Mouse (Mus musculus) limb, embryonic 10.5 days (tissue): ENCODE data around the gene Ogfod1. TPM values are rescaled to one million over a fixed set of nuclear protein-coding genes. Genes with fewer than 3 reads are reported as not detected.
A peak's percentile ranks its signal among the peaks of the same experiment; 100 is the strongest.

Experiments used
- DNase-seq: peaks from one replicate; pipeline ENCODE4 v3.0.0-alpha.2; 2017; ENCODE audit warnings: low spot score
- H3K27ac ChIP-seq: fragments of 300-500 bp; sonication (generic); 2 replicates; pipeline ENCODE4 v1.5.1; 2016; ENCODE audit warnings: mild to moderate bottlenecking
- H3K27me3 ChIP-seq: fragments of 300-500 bp; sonication (generic); 2 replicates; pipeline ENCODE4 v1.6.1; 2016; ENCODE audit warnings: low read depth, mild to moderate bottlenecking; ENCODE audit not compliant: poor library complexity, severe bottlenecking
- H3K36me3 ChIP-seq: fragments of 300-500 bp; sonication (generic); 2 replicates; pipeline ENCODE4 v1.6.1; 2016; ENCODE audit warnings: mild to moderate bottlenecking, moderate library complexity
- H3K4me1 ChIP-seq: fragments of 300-500 bp; sonication (generic); 2 replicates; pipeline ENCODE4 v1.6.1; 2016
- H3K4me3 ChIP-seq: fragments of 300-500 bp; sonication (generic); 2 replicates; pipeline ENCODE4 v1.5.1; 2016; ENCODE audit warnings: mild to moderate bottlenecking, moderate library complexity
- H3K9me3 ChIP-seq: fragments of 300-500 bp; sonication (generic); replicated peaks from 2 replicates; pipeline ENCODE4 v1.6.1; 2016; ENCODE audit warnings: mild to moderate bottlenecking
- WGBS: fragments of 180-500 bp; shearing (Covaris S2); methylation state at CpG from one replicate; pipeline ENCODE4 v1.1.7; 2016; 5-methylcytosine and 5-hydroxymethylcytosine counted together
- polyA plus RNA-seq: library from polyadenylated mRNA; unstranded; fragments of >200 nt; fragmentation: Nextera tagmentation; extraction: Ambion mirVana; gene quantifications from 2 replicates; pipeline ENCODE4 v1.2.1, GENCODE M21; 2016

The Ogfod1 gene
- 13.6 and 15.4 TPM in 2 replicates for polyA plus RNA-seq

- H3K27me3 ChIP-seq, result no peaks in the 10 kb centered on the region
- H3K27ac ChIP-seq, result peak within 1 kb of the TSS; percentile 84
- H3K4me3 ChIP-seq, result peak within 1 kb of the TSS; percentile 82
- peaks cover 14% of the 10 kb centered on the region; the same call in 1 of the 2 replicates for H3K36me3 ChIP-seq
- H3K9me3 ChIP-seq, result no peaks in the 10 kb centered on the region
- WGBS, result under 1% methylated on average over 41 of the region's 41 CpGs
- DNase-seq, result peak; percentile 92
- H3K4me1 ChIP-seq, result peaks cover 17% of the 10 kb centered on the region
Measured at GRCm38 (mm10) chr8:94036944-94037524, at the start of gene Ogfod1, which contains the start of gene Nudt21. Gene Ogfod1 (plus strand): TSS chr8:94037198. Gene Nudt21 (minus strand): TSS chr8:94037031.

GRCm38 (mm10) chr8:93989739-93990138, 47.3 kb upstream of the Ogfod1 start:
- Histone ChIP-seq H3K9me3 (no peaks in the 10 kb centered on the region), H3K36me3 (peaks cover 70% of the 10 kb centered on the region), H3K4me1 (no peaks in the 10 kb centered on the region), H3K27ac (no peak overlapping the region), H3K4me3 (no peak overlapping the region), H3K27me3 (no peaks in the 10 kb centered on the region)
- WGBS, result 95% methylated on average over 4 of the region's 4 CpGs
- DNase-seq, result no peak

GRCm38 (mm10) chr8:93998961-93999360, 38.0 kb upstream of the Ogfod1 start:
- 95% methylated on average over 2 of the region's 2 CpGs for whole genome bisulfite sequencing

GRCm38 (mm10) chr8:94004139-94004538, 32.9 kb upstream of the Ogfod1 start:
- Histone ChIP-seq H3K36me3 (peaks cover 58% of the 10 kb centered on the region), H3K4me3 (no peak overlapping the region), H3K4me1 (peaks cover 5% of the 10 kb centered on the region), H3K27me3 (no peaks in the 10 kb centered on the region), H3K27ac (no peak overlapping the region), H3K9me3 (no peaks in the 10 kb centered on the region)
- no peak for DNase-seq
- WGBS, result 92% methylated on average over 9 of the region's 9 CpGs

More at GRCm38 (mm10) chr8:93998961-93999360, 38.0 kb upstream of the Ogfod1 start:
- Histone ChIP-seq H3K27me3 (no peaks in the 10 kb centered on the region), H3K27ac (no peak overlapping the region), H3K4me3 (no peak overlapping the region), H3K4me1 (no peaks in the 10 kb centered on the region), H3K36me3 (peaks cover 70% of the 10 kb centered on the region), H3K9me3 (no peaks in the 10 kb centered on the region)
- no peak for DNase-seq

GRCm38 (mm10) chr8:94009243-94009845, 27.7 kb upstream of the Ogfod1 start:
- Histone ChIP-seq H3K4me1 (peaks cover 28% of the 10 kb centered on the region), H3K27me3 (no peaks in the 10 kb centered on the region), H3K27ac (no peak overlapping the region), H3K9me3 (no peaks in the 10 kb centered on the region), H3K4me3 (no peak overlapping the region), H3K36me3 (peaks cover 16% of the 10 kb centered on the region)
- DNase-seq, result no peak
- WGBS, result 70% methylated on average over 15 of the region's 15 CpGs

- Histone ChIP-seq H3K36me3 (peaks cover 16% of the 10 kb centered on the region), H3K4me3 (no peak overlapping the region), H3K27ac (no peak overlapping the region), H3K9me3 (no peaks in the 10 kb centered on the region), H3K27me3 (no peaks in the 10 kb centered on the region), H3K4me1 (peaks cover 28% of the 10 kb centered on the region)
- no peak for DNase-seq
- 65% methylated on average over 2 of the region's 2 CpGs for WGBS
Measured at GRCm38 (mm10) chr8:94010101-94010705, 26.8 kb upstream of the Ogfod1 start.

GRCm38 (mm10) chr8:94011076-94012012, 25.7 kb upstream of the Ogfod1 start:
- H3K9me3 ChIP-seq, result no peaks in the 10 kb centered on the region
- peak overlapping the region; percentile 93 for H3K4me3 ChIP-seq
- peaks cover 28% of the 10 kb centered on the region for H3K4me1 ChIP-seq
- H3K27me3 ChIP-seq, result no peaks in the 10 kb centered on the region
- peak overlapping the region; percentile 97 for H3K27ac ChIP-seq
- H3K36me3 ChIP-seq, result peaks cover 14% of the 10 kb centered on the region
- DNase-seq, result no peak
- WGBS, result 5% methylated on average over 48 of the region's 48 CpGs

GRCm38 (mm10) chr8:94012013-94012951, 24.7 kb upstream of the Ogfod1 start, which contains the start of gene Amfr:
Gene Amfr (minus strand): TSS chr8:94012842.
- Histone ChIP-seq H3K27me3 (no peaks in the 10 kb centered on the region), H3K4me1 (peaks cover 28% of the 10 kb centered on the region), H3K27ac (peak within 1 kb of the TSS; percentile 97), H3K4me3 (peak within 1 kb of the TSS; percentile 93), H3K9me3 (no peaks in the 10 kb centered on the region), H3K36me3 (peaks cover 12% of the 10 kb centered on the region; the same call in 1 of the 2 replicates)
- DNase-seq, result peak; percentile 83
- WGBS, result 2% methylated on average over 128 of the region's 130 CpGs

GRCm38 (mm10) chr8:94013026-94013612, 23.9 kb upstream of the Ogfod1 start:
- Histone ChIP-seq H3K9me3 (no peaks in the 10 kb centered on the region), H3K4me1 (peaks cover 28% of the 10 kb centered on the region), H3K4me3 (peak overlapping the region; percentile 93), H3K27ac (peak overlapping the region; percentile 97), H3K36me3 (peaks cover 12% of the 10 kb centered on the region; the same call in 1 of the 2 replicates), H3K27me3 (no peaks in the 10 kb centered on the region)
- DNase-seq, result no peak
- 43% methylated on average over 7 of the region's 7 CpGs for whole genome bisulfite sequencing

GRCm38 (mm10) chr8:94023916-94024315, 13.1 kb upstream of the Ogfod1 start:
- H3K4me3 ChIP-seq, result no peak overlapping the region
- H3K36me3 ChIP-seq, result peaks cover 89% of the 10 kb centered on the region
- H3K27me3 ChIP-seq, result no peaks in the 10 kb centered on the region
- WGBS, result 95% methylated on average over 6 of the region's 6 CpGs
- no peak for DNase-seq
- no peak overlapping the region for H3K27ac ChIP-seq
- no peaks in the 10 kb centered on the region for H3K9me3 ChIP-seq
- H3K4me1 ChIP-seq, result no peaks in the 10 kb centered on the region

GRCm38 (mm10) chr8:94029701-94030100, 7.3 kb upstream of the Ogfod1 start:
- peaks cover 76% of the 10 kb centered on the region for H3K36me3 ChIP-seq
- 96% methylated on average over 9 of the region's 9 CpGs for WGBS
- DNase-seq, result no peak

More at GRCm38 (mm10) chr8:94029701-94030100, 7.3 kb upstream of the Ogfod1 start:
- no peak overlapping the region for H3K4me3 ChIP-seq
- H3K27me3 ChIP-seq, result no peaks in the 10 kb centered on the region
- no peak overlapping the region for H3K27ac ChIP-seq
- no peaks in the 10 kb centered on the region for H3K4me1 ChIP-seq
- H3K9me3 ChIP-seq, result no peaks in the 10 kb centered on the region
